Mouse (Mus musculus) bone marrow macrophage, adult 2 months (primary cell): ENCODE data around the gene Cyb5r2. TPM values are rescaled to one million over a fixed set of nuclear protein-coding genes. Genes with fewer than 3 reads are reported as not detected.

Experiments
- H3K27ac ChIP-seq: 2 replicates; pipeline ENCODE4 v1.5.1; 2012; ENCODE audit warnings: low read depth, low read length; ENCODE audit not compliant: insufficient read depth
- H3K4me1 ChIP-seq: 2 replicates; pipeline ENCODE4 v1.6.1; 2012; ENCODE audit warnings: low read length; ENCODE audit not compliant: control insufficient read depth, insufficient read depth
- H3K4me3 ChIP-seq: 2 replicates; pipeline ENCODE4 v1.5.1; 2012; ENCODE audit warnings: mild to moderate bottlenecking, low read length, moderate library complexity; ENCODE audit not compliant: insufficient read depth
- CTCF ChIP-seq: IDR thresholded peaks from 2 replicates; pipeline ENCODE4 v1.5.1; 2012; ENCODE audit warnings: low read depth, mild to moderate bottlenecking, low read length, moderate library complexity
- POLR2A ChIP-seq: IDR thresholded peaks from 2 replicates; pipeline ENCODE4 v1.6.1; 2012; ENCODE audit warnings: mild to moderate bottlenecking, low read depth, low read length, borderline replicate concordance
- polyA plus RNA-seq: library from polyadenylated mRNA; stranded (reverse); fragments of >200 nt; gene quantifications from 2 replicates; pipeline ENCODE4 v1.2.4, GENCODE M21; 2012; ENCODE audit not compliant: missing spikeins, insufficient read depth, insufficient read length

Gene Cyb5r2
- polyA plus RNA-seq: not detected in 2 replicates

DNA sequence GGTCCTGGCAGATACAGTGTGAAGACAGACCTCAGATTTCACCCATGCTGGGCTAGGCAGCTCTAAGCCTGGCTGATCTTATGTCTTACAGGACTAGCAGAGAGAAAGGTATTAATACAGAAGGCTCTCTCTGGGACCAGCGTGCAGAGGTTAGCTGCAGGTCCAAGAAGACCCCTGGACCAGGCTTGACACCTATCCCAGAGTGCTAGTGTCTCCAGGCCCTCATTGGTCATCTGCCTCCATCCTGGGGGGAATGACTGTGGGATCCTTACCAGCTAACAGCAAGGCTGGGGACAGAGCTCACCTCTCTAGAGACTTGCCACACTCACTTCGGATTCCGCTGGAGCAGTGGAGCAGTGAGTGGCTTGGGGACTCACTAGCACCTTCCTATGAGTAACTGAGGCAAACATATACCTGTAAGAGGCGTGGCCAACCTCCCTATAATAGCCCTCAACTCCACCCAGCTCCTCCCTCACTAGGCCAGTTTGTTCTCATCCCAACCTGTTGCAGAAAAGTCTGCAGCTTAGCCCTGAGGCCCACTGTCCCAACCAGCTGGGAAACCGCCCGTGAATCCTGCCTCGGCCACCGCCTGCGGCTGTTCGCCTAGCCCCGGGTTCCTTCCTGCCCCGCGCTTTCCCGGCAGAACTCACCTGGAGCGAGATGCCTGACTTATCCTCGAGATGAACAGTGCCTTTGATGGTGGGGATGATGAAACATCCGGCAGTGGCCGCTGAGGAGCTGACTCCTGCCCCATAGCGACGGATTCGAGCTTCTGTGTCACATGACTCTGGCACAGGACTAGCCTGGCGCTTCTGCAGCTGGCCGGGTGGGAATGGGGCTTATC is at the start of gene Cyb5r2:
TSS of gene Cyb5r2 (minus strand) at position 725 of the 844 bp plus-strand sequence.
- no peak within 1 kb of the TSS for H3K27ac ChIP-seq
- TF ChIP-seq CTCF (no peak), POLR2A (no peak)
- H3K4me1 ChIP-seq: peaks cover 8% of the 10 kb centered on the region
- H3K4me3 ChIP-seq: no peak within 1 kb of the TSS

DNA sequence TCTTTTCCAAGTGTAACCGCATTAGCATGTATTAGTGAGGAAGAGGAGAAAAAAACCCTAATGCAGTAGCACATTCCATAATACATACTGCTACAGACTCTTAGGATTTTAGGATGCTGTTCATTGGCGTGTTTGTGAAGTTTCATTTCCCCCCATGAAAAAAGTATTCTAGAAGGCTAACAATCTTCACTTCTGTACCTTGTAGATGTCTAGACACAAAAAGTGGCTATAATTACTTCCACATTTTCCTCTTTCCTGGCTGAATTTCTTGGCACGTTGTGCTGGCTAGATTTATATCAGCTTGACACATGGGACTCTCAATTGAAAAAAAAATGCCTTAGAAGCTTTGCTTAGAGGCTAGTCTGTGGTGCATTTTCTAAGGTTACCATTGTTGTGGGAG is 44.3 kb upstream of the Cyb5r2 start:
- Histone ChIP-seq H3K27ac (no peak overlapping the region), H3K4me3 (no peak overlapping the region), H3K4me1 (no peaks in the 10 kb centered on the region)
- TF ChIP-seq POLR2A (no peak), CTCF (no peak)

DNA sequence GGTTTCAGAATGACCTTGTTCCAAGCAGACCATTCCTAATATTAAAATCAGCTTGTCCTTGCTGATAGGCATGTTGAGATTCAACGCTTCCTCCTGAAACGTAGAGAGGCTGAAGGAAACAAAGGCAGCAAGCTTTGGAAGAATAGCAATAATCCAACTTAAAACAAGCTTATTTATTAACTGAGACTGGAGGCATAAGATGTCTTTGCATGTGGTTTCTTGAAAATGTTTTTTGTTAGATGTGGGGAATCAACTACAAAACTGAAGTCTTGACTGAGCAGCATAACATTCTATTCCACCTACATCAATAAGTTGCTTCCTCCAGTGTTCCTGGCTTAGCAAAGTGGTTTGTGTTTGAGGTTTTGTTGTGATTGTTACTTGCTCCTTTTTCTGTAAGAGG is 43.3 kb upstream of the Cyb5r2 start, which contains the start of gene Ovch2:
TSS of gene Ovch2 (minus strand) at position 101 of the 400 bp plus-strand sequence.
- Histone ChIP-seq H3K27ac (no peak within 1 kb of the TSS), H3K4me3 (no peak within 1 kb of the TSS)
- TF ChIP-seq CTCF (no peak), POLR2A (no peak)

DNA sequence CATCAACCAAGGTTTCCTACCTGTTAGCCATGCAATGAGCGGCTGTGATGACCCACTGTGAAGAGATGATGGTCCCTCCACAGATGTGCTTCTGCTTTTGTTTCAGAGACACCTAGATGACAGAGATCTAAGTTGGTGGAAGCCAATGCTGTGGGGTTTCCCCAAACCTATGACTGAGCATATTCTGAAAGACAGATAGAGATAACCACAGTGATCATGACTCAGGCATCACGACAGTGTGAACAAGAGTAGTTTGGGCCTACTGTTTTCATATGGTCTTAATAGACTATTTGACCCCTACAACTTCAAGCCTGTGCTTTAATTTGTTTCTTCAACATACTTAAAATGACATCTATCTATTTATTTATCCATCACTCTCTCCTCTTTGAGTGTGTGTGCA is 38.7 kb upstream of the Cyb5r2 start:
- no peak overlapping the region for H3K4me3 ChIP-seq
- H3K27ac ChIP-seq: no peak overlapping the region
- TF ChIP-seq CTCF (no peak), POLR2A (no peak)
- H3K4me1 ChIP-seq: no peaks in the 10 kb centered on the region

More for the DNA sequence above, 43.3 kb upstream of the Cyb5r2 start, which contains the start of gene Ovch2:
- no peaks in the 10 kb centered on the region for H3K4me1 ChIP-seq

DNA sequence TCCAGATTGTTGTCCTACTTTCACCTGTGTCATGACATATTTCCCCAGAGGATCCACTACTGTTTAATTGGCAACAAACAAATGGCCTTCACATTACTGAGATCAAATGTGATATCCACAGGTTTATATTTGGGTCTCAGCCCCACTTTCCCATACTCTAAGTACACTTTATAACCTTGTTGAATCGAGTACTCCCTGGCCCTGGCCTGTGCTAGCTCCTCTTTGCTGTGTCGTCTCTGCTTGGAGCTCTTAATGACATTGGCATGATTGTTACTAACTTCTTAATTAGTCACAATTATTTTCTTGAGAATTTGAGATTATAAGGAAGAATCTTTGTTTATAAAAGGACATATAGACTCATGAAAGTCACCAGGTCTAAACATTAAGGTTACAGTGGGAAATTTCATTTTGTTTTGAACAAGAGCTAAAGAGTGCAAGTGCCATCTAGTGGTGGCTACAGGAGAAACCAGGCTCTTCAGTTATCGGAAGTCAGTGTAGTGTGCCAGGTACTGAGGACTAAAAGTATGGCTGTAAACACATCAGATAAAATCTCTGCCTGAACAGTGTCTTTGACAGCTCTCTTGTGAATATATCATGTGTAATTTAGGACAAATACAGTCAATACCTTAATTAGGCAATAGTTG is 30.3 kb upstream of the Cyb5r2 start:
- Histone ChIP-seq H3K4me3 (no peak overlapping the region), H3K27ac (no peak overlapping the region), H3K4me1 (no peaks in the 10 kb centered on the region)
- no peak for TF ChIP-seq POLR2A

DNA sequence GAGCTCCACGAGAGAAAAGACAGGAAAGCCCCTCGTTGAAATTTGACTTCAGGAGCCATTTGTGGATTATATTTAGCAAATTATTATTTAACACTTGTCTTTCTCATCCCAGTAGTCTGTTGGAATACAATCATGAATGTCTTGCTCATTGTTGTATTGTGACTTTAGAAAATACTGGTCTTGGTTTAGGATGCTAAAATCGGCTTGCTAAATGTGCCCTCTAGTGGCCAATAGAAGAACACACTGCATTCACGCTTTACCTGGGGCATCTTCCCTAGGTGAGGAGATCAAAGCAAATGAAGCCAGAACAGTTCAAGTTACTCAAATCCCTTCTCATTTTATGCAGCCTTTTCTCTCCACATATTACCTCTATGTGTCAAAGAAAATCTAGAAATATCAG is 21.8 kb upstream of the Cyb5r2 start:
- H3K4me3 ChIP-seq: no peak overlapping the region
- no peak overlapping the region for H3K27ac ChIP-seq
- H3K4me1 ChIP-seq: no peaks in the 10 kb centered on the region
- TF ChIP-seq CTCF (no peak), POLR2A (no peak)

DNA sequence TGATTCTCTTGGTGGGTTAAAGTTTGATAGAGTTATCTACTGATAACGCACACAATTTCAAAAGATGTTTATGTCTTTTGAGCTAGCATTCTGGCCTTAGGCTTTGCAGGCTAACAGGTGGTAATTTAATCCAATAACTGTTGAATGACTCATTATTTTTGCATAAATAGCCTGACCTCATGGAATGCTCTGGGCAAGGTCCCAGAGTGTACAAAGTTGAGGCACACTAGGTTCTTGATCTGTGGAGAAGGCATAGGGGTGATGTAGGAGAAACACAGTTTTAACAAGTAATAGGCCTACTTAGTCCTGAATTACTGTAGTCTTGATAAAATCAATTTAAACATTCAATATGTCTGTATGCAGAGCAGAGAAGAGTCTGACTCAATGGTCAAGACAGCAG is 20.4 kb upstream of the Cyb5r2 start:
- TF ChIP-seq POLR2A (no peak), CTCF (no peak)
- no peak overlapping the region for H3K4me3 ChIP-seq
- H3K4me1 ChIP-seq: no peaks in the 10 kb centered on the region
- no peak overlapping the region for H3K27ac ChIP-seq

DNA sequence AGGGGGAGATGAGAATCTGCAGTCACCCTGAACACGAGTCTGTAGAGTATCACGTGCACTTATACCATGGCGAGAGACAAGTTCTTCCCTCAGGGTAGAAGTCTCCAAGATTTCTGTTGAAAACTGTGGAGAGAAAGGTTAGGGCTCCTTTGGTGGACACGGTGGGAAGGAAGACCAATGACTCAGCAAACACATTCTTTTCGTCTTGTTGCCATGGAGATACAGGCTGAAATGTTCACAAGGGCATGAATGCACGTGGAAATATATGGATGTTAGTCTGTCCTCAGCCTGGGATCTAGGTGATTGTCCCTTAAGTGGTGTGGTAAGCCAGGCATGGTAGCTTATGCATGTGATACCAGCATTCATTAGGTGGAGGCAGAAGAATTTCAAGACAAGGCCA is 13.0 kb upstream of the Cyb5r2 start:
- Histone ChIP-seq H3K27ac (no peak overlapping the region), H3K4me3 (no peak overlapping the region), H3K4me1 (no peaks in the 10 kb centered on the region)
- no peak for TF ChIP-seq CTCF

DNA sequence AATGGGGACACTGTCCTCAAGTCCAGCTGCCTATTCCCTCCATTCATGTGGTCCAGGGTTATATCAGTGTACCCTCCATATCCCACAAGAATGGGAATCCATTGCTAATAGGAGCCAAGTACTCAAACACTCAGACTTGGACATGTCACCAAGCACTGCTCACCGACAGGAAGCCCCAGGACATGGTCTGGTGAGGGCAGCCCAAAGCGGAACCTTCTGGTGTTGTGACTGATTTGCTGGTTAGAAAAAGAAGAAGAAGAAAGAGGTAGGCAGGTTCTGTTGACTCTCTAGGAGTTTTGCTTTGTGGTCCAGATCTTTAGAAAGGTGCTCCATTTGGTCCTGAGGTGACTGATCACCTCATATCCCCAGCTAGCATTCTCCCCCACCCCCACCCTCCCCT is 1.1 kb downstream of the Cyb5r2 start:
- no peak overlapping the region for H3K27ac ChIP-seq
- H3K4me1 ChIP-seq: peaks cover 8% of the 10 kb centered on the region
- H3K4me3 ChIP-seq: no peak overlapping the region
- no peak for TF ChIP-seq POLR2A
- TF ChIP-seq CTCF: no peak

DNA sequence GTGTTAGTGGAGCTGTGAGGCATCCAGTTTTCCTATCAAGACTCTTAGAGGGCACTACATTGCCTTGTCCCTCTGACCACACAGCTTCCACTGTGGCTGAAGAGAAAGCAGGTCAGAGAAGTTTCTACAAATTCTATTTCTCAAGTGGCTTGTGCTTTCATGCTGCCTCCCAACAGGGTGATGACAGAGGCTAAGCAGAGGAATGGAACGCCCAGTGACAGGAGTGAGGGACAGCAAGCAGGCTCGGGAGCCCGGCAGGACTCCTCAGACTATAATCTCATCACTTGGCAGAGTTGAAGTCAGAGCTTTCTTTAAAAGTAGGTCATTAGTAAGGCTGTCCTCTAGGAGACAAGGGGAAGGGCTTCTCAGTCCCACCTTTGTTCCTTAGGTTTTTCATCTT is 1.9 kb downstream of the Cyb5r2 start:
- Histone ChIP-seq H3K4me1 (peaks cover 8% of the 10 kb centered on the region), H3K4me3 (no peak overlapping the region), H3K27ac (no peak overlapping the region)
- TF ChIP-seq CTCF (no peak), POLR2A (no peak)
